Mouse (Mus musculus) heart, postnatal 0 days (tissue): ENCODE measurements around the gene Trex1. TPM values are rescaled to one million over a fixed set of nuclear protein-coding genes. Genes with fewer than 3 reads are reported as not detected.

Source experiments
- ATAC-seq: fragments of 200-750 bp; cut with Nextera tagmentation; 2 replicates; pipeline ENCODE4 v1.8.0; 2017; ENCODE audit warnings: low read depth, moderate number of reproducible peaks, moderate library complexity; ENCODE audit not compliant: insufficient read depth
- DNase-seq: peaks from one replicate; pipeline ENCODE4 v3.0.0-alpha.2; 2016; ENCODE audit warnings: low spot score
- H3K27ac ChIP-seq: fragments of 300-500 bp; sonication (generic); 2 replicates; pipeline ENCODE4 v1.5.1; 2014; ENCODE audit warnings: low read depth, mild to moderate bottlenecking
- H3K27me3 ChIP-seq: fragments of 300-500 bp; sonication (generic); 2 replicates; pipeline ENCODE4 v1.6.1; 2014; ENCODE audit warnings: low read length, mixed read lengths; ENCODE audit not compliant: control insufficient read depth, insufficient read depth
- H3K36me3 ChIP-seq: fragments of 300-500 bp; sonication (generic); replicated peaks from 2 replicates; pipeline ENCODE4 v1.6.1; 2014; ENCODE audit warnings: low read length, mixed read lengths; ENCODE audit not compliant: control insufficient read depth, insufficient read depth
- H3K4me1 ChIP-seq: fragments of 300-500 bp; sonication (generic); 2 replicates; pipeline ENCODE4 v1.6.1; 2014; ENCODE audit warnings: antibody characterized with exemption; ENCODE audit not compliant: control insufficient read depth, insufficient read depth
- H3K4me2 ChIP-seq: fragments of 300-500 bp; sonication (generic); 2 replicates; pipeline ENCODE4 v1.6.1; 2014; ENCODE audit warnings: low read depth, mild to moderate bottlenecking, low read length, moderate library complexity
- H3K4me3 ChIP-seq: fragments of 300-500 bp; sonication (generic); 2 replicates; pipeline ENCODE4 v1.5.1; 2014; ENCODE audit warnings: low read depth, low read length
- H3K9ac ChIP-seq: fragments of 300-500 bp; sonication (generic); replicated peaks from 2 replicates; pipeline ENCODE4 v1.6.1; 2014; ENCODE audit warnings: low read depth, low read length, mixed read lengths
- H3K9me3 ChIP-seq: fragments of 300-500 bp; sonication (generic); replicated peaks from 2 replicates; pipeline ENCODE4 v1.6.1; 2016; ENCODE audit warnings: low read length; ENCODE audit not compliant: control insufficient read depth
- CTCF ChIP-seq: IDR thresholded peaks from 2 replicates; pipeline ENCODE4 v1.5.1; 2016; ENCODE audit warnings: antibody characterized with exemption, control low read depth, low read depth
- EP300 ChIP-seq: IDR thresholded peaks from 2 replicates; pipeline ENCODE4 v1.6.1; 2016; ENCODE audit warnings: antibody characterized with exemption, low read depth
- WGBS: fragments of 180-500 bp; shearing (Covaris S2); extraction: QIAGEN DNeasy Blood & Tissue Kit; methylation state at CpG from one replicate; pipeline ENCODE4 v1.1.7; 2014; 5-methylcytosine and 5-hydroxymethylcytosine counted together
- polyA plus RNA-seq: library from polyadenylated mRNA; unstranded; fragments of >200 nt; fragmentation: Nextera tagmentation; extraction: Ambion mirVana; gene quantifications from 2 replicates; pipeline ENCODE4 v1.2.1, GENCODE M21; 2015
- total RNA-seq: library from RNA; depleted of rRNA; stranded (reverse); fragments of >200 nt; gene quantifications from 2 replicates; pipeline ENCODE4 v1.2.3, GENCODE M21; 2014; ENCODE audit warnings: low replicate concordance

Trex1 gene
- total and polyA plus RNA-seq, 2 experiments from 2014 or later: 14.6 to 44.2 TPM

DNA sequence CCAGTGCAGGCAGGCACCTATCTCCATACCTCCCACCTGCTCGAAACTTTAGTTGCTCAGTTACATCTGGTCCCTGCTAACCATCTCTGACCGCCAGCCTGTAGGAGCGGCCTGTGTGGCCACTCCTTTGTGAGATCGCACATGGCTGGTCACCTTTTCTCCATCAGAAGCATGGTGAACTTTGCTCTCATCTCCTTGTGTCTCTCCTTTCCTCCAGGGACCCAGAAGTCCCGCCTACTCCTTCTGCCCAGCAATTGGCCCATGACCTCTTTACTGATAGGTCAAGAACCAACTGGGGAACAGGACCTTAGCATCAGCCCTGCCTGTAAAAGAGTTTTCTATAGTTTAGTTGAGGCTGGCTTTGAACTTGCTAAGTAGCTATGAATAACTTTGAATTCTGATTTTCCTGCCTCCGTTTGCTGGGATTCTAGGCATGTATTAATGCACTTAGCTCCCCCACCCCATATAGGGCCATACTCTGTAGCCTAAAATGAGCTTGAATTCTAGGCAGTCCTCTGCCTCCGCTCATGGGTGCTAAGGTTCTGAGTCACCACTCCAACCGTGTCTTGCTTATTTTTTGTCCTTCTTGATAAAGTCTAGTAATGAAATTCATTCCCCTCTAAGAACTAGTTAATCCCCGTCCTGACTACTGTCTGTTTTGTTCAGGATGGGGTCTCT lies 9.4 kb downstream of the Trex1 start:
- ATAC-seq (no peak), DNase-seq (no peak)
- H3K9me3 ChIP-seq: no peaks in the 10 kb centered on the region
- no peak overlapping the region for H3K9ac ChIP-seq
- H3K27me3 ChIP-seq: no peaks in the 10 kb centered on the region
- H3K27ac ChIP-seq: peak overlapping the region; percentile 2; the same call in 1 of the 2 replicates
- no peak overlapping the region for H3K4me3 ChIP-seq
- WGBS: 81% methylated on average over 9 of the region's 9 CpGs
- TF ChIP-seq CTCF: no peak
- no peak for TF ChIP-seq EP300
- H3K4me1 ChIP-seq: 0 out of 2 replicates have a peak, but pooled peaks cover 2% of the 10 kb centered on the region
- no peak overlapping the region for H3K4me2 ChIP-seq
- H3K36me3 ChIP-seq: peaks cover 23% of the 10 kb centered on the region

- TF ChIP-seq EP300 (no peak), CTCF (no peak)
- Histone ChIP-seq H3K27ac (no peak overlapping the region), H3K36me3 (peaks cover 23% of the 10 kb centered on the region), H3K4me3 (no peak overlapping the region), H3K4me1 (no peaks in the 10 kb centered on the region), H3K4me2 (no peak overlapping the region), H3K27me3 (no peaks in the 10 kb centered on the region), H3K9ac (no peak overlapping the region), H3K9me3 (no peaks in the 10 kb centered on the region)
- no peak for ATAC-seq
- WGBS: 82% methylated on average over 7 of the region's 7 CpGs
- no peak for DNase-seq
These were observed 10.2 kb downstream of the Trex1 start for GRCm38 (mm10) chr9:109049316-109049715.

GRCm38 (mm10) chr9:109046306-109046705 lies 13.2 kb downstream of the Trex1 start:
- ATAC-seq: no peak; the same call in 1 of the 2 replicates
- no peaks in the 10 kb centered on the region for H3K27me3 ChIP-seq
- no peaks in the 10 kb centered on the region for H3K9me3 ChIP-seq
- TF ChIP-seq EP300: no peak
- peak; percentile 61 for TF ChIP-seq CTCF
- H3K4me1 ChIP-seq: peaks cover 5% of the 10 kb centered on the region
- no peak overlapping the region for H3K4me2 ChIP-seq
- no peak for DNase-seq
- H3K27ac ChIP-seq: no peak overlapping the region
- WGBS: 39% methylated on average over 5 of the region's 5 CpGs
- 0 out of 2 replicates have a peak, but pooled peaks cover 9% of the 10 kb centered on the region for H3K36me3 ChIP-seq
- H3K9ac ChIP-seq: no peak overlapping the region
- no peak overlapping the region for H3K4me3 ChIP-seq

DNA sequence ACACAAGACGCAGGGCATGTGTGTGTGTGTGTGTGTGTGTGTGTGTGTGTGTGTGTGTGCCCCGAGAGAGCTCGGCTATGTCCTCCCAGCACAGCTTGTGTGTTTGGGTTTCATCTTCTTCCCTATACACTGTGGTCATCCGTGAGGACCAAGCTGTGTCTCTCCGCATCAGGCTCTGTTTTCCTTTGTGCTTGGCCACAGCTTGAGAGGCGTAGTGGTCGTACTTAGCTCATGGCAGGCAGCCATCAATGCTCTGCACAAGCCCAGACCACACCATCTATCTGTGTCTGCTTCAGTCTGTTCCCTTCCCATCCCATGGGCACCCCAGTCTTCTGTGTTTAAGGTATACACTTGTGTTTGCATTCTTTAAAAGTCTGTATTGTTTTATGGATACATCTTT lies 18.2 kb downstream of the Trex1 start:
- H3K27ac ChIP-seq: no peak overlapping the region
- TF ChIP-seq EP300: no peak
- H3K4me2 ChIP-seq: peak overlapping the region; percentile 78
- peaks cover 24% of the 10 kb centered on the region for H3K4me1 ChIP-seq
- no peaks in the 10 kb centered on the region for H3K9me3 ChIP-seq
- H3K9ac ChIP-seq: no peak overlapping the region; the same call in 1 of the 2 replicates
- ATAC-seq (no peak), DNase-seq (no peak)
- no peaks in the 10 kb centered on the region for H3K27me3 ChIP-seq
- H3K4me3 ChIP-seq: peak overlapping the region; percentile 18; the same call in 1 of the 2 replicates
- WGBS: 36% methylated on average over 7 of the region's 7 CpGs
- no peaks in the 10 kb centered on the region for H3K36me3 ChIP-seq

GRCm38 (mm10) chr9:109040906-109041305 lies 18.6 kb downstream of the Trex1 start:
- DNase-seq (no peak), ATAC-seq (no peak)
- Histone ChIP-seq H3K4me3 (peak overlapping the region; percentile 18; the same call in 1 of the 2 replicates), H3K9me3 (no peaks in the 10 kb centered on the region), H3K27me3 (no peaks in the 10 kb centered on the region), H3K36me3 (no peaks in the 10 kb centered on the region), H3K4me1 (peaks cover 24% of the 10 kb centered on the region), H3K27ac (no peak overlapping the region), H3K4me2 (peak overlapping the region; percentile 78), H3K9ac (no peak overlapping the region; the same call in 1 of the 2 replicates)
- WGBS: 24% methylated on average over 6 of the region's 6 CpGs
- TF ChIP-seq CTCF: no peak
- no peak for TF ChIP-seq EP300

GRCm38 (mm10) chr9:109040216-109040615 lies 19.3 kb downstream of the Trex1 start:
- no peaks in the 10 kb centered on the region for H3K9me3 ChIP-seq
- peaks cover 24% of the 10 kb centered on the region for H3K4me1 ChIP-seq
- H3K4me2 ChIP-seq: peak overlapping the region; percentile 78
- DNase-seq: no peak
- no peaks in the 10 kb centered on the region for H3K36me3 ChIP-seq
- 0 out of 2 replicates have a peak overlapping the region, but pooled peaks have one; percentile 2 for H3K9ac ChIP-seq
- H3K27me3 ChIP-seq: no peaks in the 10 kb centered on the region
- no peak overlapping the region for H3K4me3 ChIP-seq
- 72% methylated on average over 8 of the region's 8 CpGs for WGBS
- H3K27ac ChIP-seq: no peak overlapping the region
- no peak for ATAC-seq
- TF ChIP-seq EP300 (no peak), CTCF (no peak)
